Mouse (Mus musculus): ENCODE results near the gene Acot3.
"Not testable (repeated sequence)": the region's sequence is repeated elsewhere in the genome, so short reads cannot be mapped to it uniquely, and the experiment has no call there.

GRCm38 (mm10) chr12:84038691-84039111 lies 13.2 kb upstream of the Acot3 start, which contains the start of gene Gm49366:
- not testable (repeated sequence) for TF ChIP-seq CTCF (conservative IDR thresholded peaks at IDR 0.05; ENCODE audit: low read length); NANOG (IDR thresholded peaks at IDR 0.05; ENCODE audit: borderline replicate concordance, low read length)
